Mouse (Mus musculus): ENCODE measurements around the gene Simc1.

The Simc1 gene

DNA sequence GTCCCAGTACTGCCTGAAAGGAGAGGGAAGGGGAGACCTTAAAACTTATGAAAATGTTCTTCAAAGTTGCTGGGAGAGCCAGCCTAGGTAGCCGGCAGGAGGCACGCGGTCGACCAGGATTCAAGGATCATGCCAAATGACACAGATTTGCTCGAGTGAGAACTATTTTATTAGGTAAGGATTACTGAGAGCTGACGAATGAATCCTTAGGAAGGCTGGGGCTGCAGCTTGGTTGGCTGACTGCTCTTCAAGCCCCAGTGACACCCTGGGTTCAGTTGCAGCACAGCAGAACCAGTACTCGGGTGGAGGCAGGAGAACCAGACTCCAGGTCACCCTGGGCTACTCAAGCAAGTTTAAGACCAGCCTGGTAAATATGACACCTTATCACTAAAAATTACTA lies 44.5 kb downstream of the Simc1 start:
- no peak for DNase-seq (ENCODE audit: low spot score in 2 of 2)

DNA sequence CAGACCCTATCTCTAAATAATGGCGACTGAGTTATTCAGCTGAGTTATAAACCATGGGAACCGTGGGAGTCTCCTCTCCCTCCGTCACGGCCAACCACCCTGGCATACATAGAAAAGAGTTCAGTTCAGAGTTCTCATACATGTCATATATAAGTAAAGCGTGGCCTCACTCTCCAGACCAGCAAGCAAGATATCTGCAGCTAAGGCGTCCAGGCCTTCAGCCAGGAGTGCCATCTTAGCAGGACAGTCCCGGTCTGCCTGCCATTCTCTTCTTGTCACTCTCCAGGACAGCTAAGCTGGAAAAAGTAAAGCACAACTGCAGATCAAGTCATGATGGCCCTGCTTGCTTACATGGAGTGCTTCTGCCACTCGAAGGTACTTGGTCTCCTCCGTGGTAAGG lies 52.6 kb downstream of the Simc1 start:
- DNase-seq (ENCODE audit: low spot score in 2 of 2), result no peak

DNA sequence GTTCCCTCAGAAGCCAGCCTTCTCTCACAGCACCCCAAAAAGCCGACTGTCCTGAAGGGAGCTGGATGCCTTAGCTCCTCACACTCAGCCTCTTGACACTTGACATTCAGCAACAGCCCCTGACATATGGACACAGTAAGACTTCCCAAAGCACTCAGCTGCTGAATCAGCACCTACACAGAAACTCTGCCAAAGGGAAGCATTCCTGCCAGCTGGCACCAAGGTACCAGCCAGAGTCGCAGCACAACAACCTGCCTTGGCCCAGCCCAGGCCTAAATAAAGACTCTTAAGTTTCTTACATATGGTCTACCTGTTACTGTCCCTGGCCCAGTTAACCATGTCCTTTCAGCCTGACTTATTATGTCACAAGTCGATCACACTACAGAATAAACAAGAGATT lies 53.2 kb downstream of the Simc1 start:
- no peak for DNase-seq (ENCODE audit: low spot score in 2 of 2)

DNA sequence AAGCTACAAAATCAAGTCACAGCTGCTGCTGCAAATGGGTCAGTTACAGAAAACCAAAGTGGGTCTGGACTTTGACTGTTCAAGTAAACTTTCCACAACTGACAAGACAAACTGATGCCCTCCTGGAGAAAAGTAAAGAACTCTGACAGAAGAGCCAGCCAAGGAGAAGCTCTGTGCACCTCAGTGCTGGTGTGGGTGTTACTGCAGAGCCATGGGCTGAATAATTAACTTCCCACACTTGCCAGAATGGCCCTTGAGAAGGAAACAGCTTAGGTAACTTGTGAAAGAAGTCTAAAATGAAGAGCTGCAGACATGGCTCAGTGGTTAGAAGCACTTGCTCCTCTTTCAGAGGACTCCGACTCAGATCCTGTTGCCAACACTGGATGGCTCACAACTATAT lies 54.1 kb downstream of the Simc1 start:
- no peak for DNase-seq (ENCODE audit: low spot score in 2 of 2)

DNA sequence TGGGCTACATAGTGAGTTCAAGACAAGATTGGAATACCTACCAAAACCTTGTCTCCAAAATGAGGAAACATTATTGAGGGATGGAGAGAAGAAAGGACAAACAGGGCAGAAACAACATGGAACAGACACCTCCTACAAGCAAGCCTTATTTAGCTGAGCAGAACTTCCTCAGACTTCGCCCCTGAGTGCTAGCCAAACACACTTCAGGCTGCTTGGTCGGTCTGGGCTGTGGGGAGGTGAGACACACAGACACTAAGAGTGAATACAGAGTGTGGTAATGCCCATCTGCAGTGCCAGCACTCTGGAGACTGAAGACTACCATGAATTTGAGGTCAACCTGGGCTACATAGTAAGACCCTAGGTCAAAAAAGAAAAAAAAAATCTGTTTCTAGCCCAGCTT lies 56.1 kb downstream of the Simc1 start:
- no peak for DNase-seq (ENCODE audit: low spot score in 2 of 2)

DNA sequence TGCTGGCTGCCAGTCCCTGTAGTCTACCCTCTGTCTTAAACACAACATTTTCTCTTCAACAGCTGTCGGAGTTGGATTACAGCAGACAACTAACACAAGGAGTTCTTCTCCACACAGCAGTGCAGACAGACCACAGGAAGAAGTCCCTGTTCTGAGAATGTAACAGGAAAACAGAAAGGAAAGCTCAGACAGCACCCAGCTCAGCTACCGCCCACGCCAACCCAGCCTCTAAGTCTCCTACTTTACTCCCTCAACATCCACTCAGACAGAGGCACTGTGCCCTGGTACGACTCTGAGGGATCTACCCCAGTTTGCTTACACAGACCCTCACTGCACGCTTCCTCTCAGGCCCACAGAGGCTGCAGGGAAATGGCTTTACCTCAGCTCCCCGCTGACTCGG lies 57.0 kb downstream of the Simc1 start:
- DNase-seq (ENCODE audit: low spot score in 2 of 2), result no peak

DNA sequence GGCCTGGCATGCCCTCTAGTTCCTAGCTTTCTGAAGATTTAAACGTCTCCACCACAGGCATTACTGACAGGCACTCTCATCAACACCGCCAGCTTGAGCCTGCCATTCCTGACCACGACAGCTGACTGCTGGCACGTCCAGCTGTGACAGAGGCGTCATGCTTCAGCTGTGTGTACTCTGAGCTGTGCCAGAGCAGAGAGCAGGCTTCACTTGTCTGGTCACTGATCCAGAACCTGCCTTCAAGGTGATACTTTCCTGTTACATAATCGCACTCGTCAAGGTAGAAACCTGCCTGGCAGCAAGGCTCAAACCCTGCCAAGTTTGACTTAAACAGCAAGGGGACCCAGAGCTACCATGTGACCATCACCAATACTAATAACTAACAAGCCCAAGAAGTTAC lies 59.0 kb downstream of the Simc1 start:
- no peak for DNase-seq (ENCODE audit: low spot score in 2 of 2)

DNA sequence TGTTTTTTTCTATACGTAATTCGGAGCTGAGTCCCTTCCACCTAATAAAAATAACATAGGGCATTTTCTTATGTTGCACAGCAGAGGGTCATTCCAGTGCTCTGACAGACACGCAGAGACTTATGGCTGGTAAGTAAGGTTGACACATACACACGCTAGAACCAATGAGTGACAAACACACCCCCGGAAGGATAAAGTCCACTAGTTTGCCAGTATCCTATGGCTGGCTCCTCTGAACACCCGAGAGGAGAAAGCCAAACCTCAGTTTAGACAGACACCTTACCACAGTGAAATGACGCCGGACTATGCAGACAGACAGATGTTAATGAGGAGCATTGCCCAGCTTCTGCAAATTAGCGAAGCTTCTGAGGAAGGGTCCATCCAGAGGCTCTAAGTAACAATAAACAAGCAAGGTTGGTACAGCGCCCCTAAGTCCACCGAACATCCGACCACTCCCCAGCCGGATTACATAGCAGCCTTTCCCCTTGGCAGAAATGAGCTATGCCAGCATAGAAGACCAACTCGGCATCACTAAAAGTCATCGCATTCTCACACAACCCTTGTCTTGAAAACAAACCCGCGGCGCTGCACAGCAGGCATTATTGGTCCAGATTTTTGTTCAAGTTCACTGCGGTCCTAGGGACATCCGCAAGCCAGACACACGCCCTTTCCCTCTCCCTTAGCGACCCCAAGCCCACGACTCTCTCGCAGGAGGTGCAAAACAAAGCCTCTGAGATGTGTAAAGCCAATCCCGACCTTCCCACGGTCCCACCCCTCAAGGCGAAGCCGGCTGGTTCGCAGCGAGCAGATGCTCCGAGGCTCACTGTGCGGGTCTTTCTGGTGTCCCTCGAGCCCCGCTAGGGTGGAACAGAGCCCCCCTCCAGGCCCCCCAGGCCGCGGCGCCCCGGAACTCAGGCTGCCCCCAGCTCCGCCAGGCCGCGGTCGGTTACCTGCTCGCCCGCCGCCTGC lies 60.9 kb downstream of the Simc1 start:
- no peak for DNase-seq (ENCODE audit: low spot score in 2 of 2)

DNA sequence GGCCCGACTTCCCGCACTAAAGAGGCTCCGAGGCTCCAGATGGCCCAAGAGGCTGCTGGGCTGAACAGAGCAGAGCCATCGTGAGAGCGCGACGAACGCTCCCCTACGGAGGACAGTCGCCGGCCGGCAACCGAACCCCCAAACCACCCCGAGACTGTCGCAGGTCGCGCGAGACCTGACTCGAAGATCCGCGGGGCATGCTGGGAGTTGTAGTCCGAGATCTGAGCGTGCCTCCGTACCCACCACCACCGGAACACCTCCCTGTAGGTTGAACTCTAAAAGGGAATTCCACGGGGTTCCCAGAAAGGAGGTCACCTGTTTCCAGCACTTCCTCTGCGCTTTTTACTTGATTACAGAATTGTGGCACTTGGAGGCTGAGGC lies 61.6 kb downstream of the Simc1 start, which contains the start of gene 4833439L19Rik:
TSS of gene 4833439L19Rik (minus strand) at position 235 of the 381 bp plus-strand sequence.
- DNase-seq (ENCODE audit: low spot score in 2 of 2), result peak; percentile 86 to 93

DNA sequence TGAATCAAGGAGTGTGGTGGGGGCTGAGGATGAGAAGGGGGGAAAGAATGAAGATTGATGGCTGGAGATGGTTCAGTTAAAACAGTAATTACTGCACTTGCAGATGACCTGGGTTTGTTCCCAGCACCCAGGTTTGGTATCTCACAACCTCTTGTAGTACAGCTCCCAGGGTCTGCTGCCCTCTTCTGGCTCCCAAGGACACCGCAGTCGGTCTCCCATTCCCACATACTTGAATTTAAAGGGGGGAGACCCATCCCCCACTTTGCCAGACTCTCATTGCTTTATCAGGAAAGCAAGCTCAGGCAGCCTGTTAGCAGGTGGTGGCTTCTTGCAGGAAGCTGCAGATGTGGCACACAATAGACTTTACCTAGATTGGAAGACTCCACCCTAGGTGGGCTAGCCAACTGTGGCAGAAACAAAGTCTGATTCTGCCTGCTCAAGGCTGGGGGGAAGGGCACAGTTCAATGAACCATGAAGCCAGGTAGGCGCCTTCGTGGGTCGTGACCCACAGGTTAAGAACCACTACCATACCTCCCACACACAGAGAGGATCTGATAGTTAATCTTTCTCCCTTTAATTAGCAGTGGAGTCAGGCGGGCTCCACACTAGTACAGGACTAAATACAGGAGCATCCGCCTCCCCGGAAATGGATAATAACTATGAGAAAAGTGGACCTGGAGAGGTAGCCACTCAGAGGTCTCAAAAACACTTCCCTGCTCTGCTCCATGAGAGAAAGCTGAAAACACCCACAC lies 62.2 kb downstream of the Simc1 start:
- no peak for DNase-seq (ENCODE audit: low spot score in 2 of 2)

DNA sequence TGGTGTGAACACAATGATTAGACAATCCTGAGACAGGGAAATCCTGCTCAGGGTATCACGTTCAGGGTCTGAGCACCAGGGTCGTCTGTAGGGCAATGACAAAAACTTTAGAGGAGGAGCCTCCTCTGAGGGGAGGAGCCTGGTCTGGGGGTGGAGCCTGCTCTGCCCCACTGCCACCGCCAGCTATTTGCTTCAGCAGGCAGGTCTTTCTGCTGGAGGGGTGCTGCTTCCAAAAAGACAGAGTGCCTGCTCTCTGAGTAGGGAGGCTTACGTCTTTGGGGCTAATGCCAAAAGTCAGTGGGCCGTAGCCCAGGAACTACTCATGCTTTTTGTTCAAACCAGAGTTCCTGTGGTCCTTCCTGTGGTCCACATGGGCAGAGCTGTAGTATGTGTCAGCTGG lies 64.8 kb downstream of the Simc1 start:
- DNase-seq (ENCODE audit: low spot score in 2 of 2), result no peak

DNA sequence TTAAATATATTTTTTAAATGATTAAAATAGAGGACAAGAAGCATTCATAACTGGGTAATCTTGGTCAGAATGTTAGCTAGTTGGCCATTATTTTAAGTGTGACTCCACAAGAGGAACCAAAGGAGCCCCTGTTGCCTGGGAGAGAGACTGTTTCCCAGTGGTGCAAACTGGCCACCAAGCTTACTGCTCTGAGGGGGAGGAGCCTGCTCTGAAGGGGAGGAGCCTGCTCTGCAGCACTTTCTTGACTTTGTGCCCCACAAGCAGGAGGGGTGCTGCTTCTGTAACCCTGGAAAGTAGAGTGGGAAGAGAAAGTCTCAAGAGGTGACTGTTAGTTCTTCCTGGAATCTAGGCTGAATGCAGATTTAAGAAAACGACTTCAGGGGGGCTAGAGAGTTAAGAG lies 65.7 kb downstream of the Simc1 start:
- DNase-seq (ENCODE audit: low spot score in 2 of 2), result no peak

DNA sequence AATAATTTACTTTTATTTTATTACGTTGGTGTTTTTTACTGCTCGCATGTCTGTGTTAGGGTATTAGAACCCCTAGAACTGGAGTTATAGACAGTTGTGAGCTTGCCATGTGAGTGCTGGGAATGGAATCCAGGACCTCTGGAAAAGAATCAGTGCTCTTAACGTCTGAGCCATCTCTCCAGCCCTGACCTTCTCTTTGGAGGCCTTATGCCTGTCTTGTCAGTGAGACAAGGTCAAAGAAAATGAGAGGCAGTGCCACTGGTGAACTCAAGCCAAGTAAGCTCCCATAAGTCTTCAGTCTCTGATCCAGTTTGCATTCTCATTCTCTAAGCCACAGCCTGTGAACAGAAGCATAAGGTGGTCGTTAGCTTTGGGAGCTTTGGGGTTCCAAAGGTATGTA lies 67.2 kb downstream of the Simc1 start:
- DNase-seq (ENCODE audit: low spot score in 2 of 2), result no peak

DNA sequence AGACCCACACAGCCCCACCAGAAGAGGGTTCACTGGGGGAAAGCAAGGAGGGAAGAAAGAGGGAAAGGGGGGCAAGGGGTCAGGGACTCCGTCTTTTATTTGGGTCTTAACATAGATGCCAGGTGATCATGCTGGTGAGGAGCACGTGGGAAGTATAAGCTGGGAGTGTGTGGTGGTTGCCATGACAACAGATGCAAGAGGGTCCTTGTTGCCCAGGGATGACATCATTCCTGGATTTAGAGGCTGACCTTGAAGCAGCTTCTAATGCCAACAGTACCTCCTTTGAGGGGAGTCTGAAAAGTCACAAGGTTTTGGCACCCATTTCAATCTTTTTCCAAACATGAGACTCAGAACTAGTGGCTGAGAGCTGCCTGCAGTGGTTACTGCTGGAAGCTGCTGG lies 68.1 kb downstream of the Simc1 start:
- DNase-seq (ENCODE audit: low spot score in 2 of 2), result no peak

DNA sequence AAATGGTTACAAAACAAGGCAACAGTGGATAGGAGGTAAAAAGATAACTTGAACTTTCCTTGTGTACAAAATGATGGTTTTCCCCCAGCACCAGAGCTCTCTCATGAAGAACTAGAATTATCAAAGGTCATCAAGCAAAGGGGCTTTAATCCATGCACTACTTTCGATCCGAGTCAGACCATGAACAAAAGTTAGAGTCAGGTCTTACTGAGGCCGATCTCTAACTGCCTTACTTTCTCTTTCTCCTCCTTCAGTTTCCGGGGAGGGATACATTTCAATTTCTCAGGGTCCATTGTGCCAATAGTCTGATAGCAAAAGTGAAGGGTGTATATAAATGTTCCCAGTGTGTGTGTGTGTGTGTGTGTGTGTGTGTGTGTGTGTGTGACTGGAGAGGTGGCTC lies 69.0 kb downstream of the Simc1 start:
- DNase-seq (ENCODE audit: low spot score in 2 of 2), result no peak

DNA sequence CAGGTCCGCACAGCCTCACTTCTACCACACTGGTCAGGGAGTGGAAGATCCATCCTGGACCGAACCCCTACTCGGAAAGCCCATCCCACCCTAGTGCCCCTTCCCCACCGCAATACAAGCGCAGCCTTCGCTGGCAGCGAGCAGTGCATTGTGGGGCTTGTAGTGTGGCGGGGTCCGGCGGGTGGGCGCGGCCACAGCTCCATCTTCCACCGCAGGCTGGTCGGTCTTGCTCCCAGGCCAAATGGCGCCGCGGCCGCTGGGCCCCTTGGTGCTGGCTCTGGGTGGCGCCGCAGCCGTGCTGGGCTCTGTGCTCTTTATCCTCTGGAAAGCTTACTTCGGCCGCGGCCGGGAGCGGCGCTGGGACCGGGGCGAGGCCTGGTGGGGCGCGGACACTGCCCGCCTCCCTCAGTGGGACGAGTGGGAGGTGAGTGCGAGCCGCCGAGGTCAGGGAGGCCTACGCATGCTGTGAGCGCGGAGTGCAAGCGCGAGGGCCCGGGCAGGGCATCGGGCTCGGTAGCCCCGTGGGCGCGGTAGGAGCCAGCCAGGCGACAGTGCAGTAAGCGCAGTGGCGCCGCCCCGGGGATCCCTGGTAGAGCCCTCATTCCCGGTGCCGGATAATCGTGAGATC lies 71.4 kb downstream of the Simc1 start, which contains the start of gene Arl10:
TSS of gene Arl10 (plus strand) at position 162 of the 628 bp plus-strand sequence.
- DNase-seq (ENCODE audit: low spot score in 2 of 2), result peak; percentile 77 to 78

DNA sequence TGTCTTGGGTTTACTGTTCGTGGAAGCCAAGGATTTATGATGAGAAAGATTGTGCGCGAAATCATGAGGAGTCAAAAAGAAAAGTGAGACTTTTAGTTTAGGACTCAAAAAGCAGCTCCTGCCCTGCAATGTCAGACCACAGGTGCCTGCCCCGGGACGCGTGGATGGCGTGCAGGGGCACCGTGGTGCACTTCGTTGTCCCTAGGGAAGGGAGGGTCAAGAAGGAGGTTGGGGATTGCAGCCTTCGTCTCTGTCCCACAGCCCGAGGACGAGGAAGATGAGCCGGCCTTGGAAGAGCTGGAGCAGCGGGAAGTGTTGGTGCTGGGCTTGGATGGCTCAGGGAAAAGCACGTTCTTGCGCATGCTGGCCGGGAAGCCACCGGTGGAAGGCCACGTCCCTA lies 71.9 kb downstream of the Simc1 start:
- DNase-seq (ENCODE audit: low spot score in 2 of 2), result no peak

DNA sequence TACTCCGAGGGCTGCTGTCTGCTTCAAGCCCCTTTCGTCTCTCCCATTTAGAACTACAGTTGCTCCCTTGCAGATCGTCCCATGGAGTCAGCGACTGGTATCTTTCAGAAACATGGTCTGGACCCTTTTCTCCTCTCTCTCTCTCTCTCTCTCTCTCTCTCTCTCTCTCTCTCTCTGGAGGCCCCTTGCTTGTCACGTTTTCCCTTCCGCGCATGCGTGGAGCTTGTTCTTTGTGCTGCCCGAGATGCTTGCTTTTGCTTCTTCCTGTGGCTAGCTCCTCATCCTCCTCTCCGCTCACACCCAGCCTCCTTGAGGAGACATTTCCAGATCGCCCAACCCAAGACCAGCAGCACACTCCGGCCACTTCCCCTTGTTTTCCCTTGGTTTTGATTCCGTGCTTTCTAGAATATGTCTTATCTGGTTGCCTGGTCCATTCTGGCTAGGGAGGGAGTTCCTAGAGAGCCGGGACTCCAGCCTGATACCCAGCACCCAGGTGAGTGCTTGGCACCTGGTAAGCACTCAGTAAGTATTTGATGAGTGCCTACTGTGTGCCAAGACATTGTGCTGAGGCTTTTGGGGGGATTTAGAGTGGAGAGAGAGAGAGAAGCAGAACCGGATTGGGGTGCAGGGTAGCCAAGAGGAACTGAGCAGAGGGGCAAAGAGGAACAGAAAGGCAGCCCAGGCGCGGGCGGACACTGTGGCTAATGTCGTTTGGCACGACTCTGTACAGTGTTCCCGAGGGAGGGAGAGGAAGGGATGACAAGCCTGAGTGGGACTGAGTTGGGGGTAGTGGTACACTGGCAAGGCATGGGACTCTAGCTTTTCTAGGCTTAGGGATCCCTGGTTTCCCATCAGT lies 74.3 kb downstream of the Simc1 start:
- no peak for DNase-seq (ENCODE audit: low spot score in 2 of 2)

DNA sequence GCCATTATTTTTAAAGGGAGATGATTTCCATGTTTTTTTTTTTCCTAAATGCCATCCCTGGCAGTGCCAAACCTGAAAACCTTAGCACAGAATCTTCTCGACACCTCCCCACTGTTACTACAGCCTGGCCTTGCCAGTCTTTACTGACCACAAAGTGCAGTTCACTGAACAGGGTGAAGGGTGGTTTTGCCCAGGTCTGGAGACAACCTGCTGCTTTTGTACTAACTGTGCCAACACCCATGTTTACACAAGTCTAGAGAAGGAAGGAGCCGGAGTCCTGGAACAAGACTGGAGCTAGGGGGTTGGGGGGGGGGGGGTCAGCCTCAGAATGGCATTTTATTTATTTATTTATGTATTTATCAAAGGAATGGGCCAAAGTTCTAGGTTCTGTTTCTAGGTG lies 77.8 kb downstream of the Simc1 start:
- DNase-seq (ENCODE audit: low spot score in 2 of 2), result no peak

DNA sequence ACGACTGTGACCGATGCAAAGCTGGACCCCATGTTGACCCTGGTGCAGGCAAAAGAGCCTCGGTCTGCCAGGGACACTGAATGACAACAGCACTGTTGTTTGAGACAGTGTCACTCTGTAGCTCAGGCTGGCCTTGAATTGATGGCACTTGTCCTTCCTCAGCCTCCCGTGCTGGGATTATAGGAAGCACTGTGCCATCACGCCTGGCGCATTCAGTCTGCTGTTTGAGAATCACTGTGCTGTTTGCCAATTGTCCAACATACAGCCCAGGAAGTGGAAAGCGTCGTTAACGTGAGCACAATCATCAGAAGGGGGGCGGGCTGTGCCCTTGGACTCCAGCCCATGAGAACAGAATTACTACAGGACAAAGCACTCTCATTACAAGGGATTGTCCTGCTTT lies 78.5 kb downstream of the Simc1 start:
- no peak for DNase-seq (ENCODE audit: low spot score in 2 of 2)

DNA sequence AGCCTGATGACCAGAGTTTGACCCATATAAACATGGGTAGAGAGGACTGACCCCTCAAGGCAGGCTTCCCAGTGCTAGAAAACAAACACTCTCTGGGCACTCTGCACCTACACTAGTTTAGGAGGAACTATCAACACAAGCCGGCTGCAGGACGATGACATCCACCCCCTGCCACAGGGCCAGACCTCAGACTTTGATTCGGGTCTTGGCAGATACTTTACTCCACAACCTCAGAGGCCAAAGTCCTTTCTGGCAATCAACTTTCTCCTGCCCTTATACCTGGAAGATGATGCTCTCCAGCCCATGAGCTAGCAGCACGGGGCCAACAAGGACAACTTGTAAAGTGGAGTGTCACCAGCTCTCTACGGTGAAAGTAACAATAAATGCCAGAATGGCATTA lies 79.3 kb downstream of the Simc1 start:
- no peak for DNase-seq (ENCODE audit: low spot score in 2 of 2)

DNA sequence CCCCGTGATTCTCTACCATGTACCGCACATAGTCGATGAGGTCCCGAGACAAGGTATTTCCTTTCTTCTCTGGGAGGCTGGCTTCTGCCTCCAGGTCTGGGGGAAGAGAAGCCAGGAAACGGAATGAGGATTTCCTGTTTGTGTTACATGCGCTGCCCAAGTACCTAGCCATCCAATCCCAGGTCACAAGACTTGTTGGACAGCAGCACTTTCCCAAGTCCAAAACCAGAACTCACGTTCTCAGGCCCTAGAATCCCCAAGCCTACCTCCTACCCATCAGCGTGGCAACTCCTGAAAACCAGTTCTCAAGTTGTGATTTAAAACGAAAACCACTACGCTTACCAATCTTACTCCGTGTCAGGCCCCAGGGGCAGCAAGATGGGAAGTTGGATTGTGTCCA lies 82.3 kb downstream of the Simc1 start:
- no peak for DNase-seq (ENCODE audit: low spot score in 2 of 2)
